Mouse (Mus musculus) v-Abl transformed pro-B cells (cell line): ENCODE results near the gene Kmo.

Experiments
- in situ Hi-C, 2 experiments: fragments of 400-800 bp; cut with MboI; formaldehyde crosslinking; loops; one replicate each; pipeline ENCODE4 v1.15.1; 2025; ENCODE audit not compliant: unreplicated experiment in 2 of 2

Gene Kmo

DNA sequence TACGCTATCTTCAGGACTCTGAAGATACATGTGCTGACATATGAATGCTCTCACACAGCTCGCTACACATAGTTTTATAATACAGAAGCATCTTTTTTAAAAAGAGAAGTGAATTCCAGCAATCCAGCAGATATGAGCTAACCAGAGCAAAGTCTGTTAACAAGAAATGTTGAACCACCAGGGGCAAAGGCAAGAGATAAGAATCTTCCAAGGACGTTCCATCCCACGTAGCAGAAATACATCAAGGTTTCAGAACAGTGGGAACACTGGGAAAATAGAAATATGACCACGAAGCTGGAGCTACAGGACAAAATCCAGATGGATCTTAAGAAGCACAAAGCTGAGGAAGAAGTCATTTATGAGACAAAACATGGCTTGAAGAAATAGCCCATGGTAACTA, 10.2 kb downstream of the Kmo start:
- in situ Hi-C loops: loop anchor here (25.0 kb wide), 4 partner anchors 1082 to 1832 kb away; partner anchors contain the start of genes Cep170 (in 2 of the 2), Sdccag8 (in 2 of the 2) and Akt3 (in 1 of the 2)

DNA sequence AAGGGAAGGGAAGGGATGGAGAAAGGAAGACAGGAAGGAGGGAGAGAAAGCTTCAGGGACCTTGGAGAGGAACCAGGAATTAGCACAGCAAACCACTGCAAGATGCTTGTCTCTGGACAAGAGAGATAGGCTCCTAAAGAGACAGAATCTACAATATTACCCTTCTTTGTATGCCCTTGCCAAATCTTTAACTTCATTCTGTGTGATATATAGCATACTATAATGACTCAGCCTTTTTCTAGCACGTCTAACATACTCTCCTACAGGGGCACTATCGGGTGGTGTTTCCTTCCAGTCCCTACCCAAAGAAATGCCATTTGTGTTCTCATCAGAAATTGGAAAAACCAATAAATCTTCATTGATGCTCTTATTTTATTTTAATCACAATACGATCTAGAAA, 10.9 kb downstream of the Kmo start:
- in situ Hi-C loops: loop anchor here (25.0 kb wide), 4 partner anchors 1081 to 1831 kb away; partner anchors contain the start of genes Cep170 (in 2 of the 2), Sdccag8 (in 2 of the 2) and Akt3 (in 1 of the 2)

DNA sequence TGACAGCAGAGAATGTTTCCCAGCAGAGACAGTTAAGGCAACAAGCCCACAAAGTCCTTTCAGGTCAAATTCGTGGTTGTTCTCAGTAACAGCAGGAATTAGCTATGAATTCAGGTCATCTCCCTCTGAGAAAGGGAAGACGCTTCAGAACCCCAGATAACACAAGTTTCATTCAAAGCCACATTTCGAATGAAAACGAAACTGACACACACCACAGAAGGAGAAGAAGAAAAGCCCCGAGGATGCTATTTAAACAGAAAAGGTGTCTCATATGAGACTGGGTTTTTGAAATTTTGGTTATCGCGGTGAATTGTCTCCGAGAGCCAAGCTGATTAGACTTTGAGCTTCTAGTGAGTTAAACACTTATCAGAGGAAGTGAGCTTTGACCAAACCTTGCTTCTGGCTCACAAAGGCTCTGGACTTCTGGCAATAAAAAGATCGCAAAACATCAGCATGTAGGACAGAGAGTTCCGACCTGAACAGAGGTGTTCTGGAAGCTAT, 11.6 kb downstream of the Kmo start:
- in situ Hi-C loops: loop anchor here (25.0 kb wide), 4 partner anchors 1081 to 1831 kb away; partner anchors contain the start of genes Cep170 (in 2 of the 2), Sdccag8 (in 2 of the 2) and Akt3 (in 1 of the 2)

DNA sequence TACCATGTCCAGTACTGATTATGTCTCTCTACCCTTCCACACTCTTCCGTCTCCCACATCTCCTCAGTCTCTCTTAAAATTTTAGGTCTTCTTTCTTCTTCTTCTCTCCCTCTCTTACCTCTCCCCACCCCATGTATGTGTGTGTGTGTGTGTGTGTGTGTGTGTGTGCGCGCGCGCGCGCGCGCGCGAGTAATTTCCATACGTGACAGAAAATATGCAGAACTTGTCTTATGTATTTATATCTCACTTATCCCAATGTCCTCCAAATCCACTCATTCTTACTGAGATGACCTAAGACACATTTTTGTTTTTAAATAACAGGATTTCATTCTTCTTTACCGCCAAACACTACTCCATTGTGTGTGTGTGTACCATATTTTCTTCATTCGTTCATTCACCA, 12.3 kb downstream of the Kmo start:
- in situ Hi-C loops: loop anchor here (25.0 kb wide), 4 partner anchors 1080 to 1830 kb away; partner anchors contain the start of genes Cep170 (in 2 of the 2), Sdccag8 (in 2 of the 2) and Akt3 (in 1 of the 2)

DNA sequence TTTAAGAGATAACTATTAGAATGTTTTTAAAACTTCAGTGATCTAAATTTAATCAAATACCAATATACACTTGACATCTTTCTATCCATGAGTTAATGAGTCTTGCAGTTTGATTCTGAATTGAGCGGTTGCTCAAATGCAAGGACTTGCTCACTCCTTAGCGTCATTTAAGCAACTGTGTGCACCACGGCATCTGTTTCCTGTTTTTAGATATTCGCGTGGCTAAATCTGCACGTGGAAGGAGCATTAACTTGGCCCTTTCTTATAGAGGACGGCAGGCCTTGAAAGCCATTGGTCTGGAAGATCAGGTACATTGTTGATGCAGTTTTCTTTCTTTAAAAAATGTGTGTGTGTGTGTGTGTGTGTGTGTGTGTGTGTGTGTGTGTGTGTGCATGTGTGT, 17.5 kb downstream of the Kmo start:
- in situ Hi-C loops: loop anchor here (25.0 kb wide), 4 partner anchors 1075 to 1825 kb away; partner anchors contain the start of genes Cep170 (in 2 of the 2), Sdccag8 (in 2 of the 2) and Akt3 (in 1 of the 2)

DNA sequence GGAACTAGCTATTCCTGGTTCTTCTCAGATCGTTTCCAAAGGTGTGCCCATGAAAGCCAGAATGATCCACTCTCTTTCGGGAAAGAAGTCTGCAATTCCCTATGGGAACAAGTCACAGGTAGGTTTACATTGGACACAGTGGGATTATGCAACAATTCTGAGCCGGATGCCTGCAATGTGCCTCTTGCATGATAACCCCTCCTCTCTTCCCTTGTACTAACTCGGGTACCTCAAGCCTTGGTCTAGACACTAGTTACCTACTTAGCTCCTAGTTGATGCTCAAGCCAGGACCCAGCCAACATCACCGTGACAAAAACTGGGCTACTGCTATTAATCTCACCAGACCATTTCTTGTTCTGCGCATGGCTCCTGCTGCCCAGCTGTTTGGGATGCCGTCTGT, 18.9 kb downstream of the Kmo start:
- in situ Hi-C loops: loop anchor here (25.0 kb wide), 4 partner anchors 1073 to 1823 kb away; partner anchors contain the start of genes Cep170 (in 2 of the 2), Sdccag8 (in 2 of the 2) and Akt3 (in 1 of the 2)

DNA sequence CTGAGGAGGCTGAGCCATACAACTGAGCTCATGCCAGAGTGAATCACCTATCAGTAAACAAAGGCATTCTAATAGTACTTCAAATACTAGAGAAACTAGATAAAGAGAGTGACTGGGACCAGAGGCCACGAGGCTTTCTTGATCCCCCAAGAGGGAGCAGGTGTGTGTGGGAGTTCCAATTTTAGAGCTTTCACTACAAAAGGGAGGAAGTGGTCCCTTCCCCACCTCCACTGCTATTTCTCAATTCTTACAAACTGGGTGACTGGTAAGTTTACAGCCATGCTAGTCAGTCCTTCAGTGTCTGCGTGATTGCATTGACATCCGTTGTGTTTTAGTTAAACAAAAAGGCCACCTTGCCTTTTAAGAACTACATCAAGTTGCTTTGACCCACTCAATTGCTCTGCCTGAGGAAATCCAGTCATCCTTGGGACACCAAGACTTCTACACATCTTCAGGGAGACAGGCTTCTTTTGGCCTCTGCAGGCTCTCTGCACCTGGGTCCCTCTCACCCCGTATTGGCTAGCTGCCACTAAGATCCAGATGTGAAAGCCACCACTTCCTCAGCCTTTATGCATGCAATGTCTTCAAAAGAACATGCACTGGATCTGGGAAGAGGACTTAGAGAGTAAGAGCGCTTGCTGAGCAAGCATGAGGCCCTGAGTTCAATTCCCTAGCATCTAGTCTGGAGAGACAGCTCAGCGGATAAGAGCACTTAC, 20.4 kb downstream of the Kmo start:
- in situ Hi-C loops: loop anchor here (25.0 kb wide), 4 partner anchors 1072 to 1822 kb away; partner anchors contain the start of genes Cep170 (in 2 of the 2), Sdccag8 (in 2 of the 2) and Akt3 (in 1 of the 2)

DNA sequence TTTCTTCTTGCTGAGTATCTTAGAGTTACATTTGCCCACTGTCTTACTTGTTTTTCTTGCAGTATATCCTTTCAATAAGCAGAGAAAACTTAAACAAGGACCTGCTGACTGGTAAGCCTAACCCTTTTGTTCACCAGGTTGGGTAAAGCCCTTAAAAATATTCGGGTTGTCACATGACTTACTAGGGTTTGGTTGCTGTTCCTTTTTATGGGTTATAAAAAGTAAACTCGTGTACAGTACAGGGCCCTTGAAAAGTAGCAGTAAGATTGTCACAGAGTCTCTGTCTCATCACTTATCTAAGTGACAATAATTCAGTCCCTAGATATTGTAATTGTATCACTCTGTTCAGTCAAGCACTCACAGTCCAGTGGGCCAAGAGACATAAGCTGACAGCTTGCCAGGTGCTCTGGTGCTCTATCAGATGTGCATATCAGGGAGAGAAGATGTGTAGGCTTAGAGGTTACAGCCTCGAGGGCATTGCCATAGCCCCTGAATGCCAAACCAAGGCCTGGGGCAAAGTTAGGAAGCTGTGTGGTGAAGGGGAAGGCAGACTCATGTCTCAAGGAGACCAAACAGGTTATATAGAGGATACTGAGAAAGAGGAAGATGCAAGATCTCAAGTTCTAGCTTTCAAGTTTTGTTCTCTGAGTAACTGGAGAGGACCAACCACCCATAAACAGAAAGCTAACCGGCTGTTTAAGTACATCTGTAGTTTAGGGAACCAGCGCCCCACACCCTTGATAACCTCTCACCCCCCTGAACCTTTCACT, 23.5 kb downstream of the Kmo start:
- in situ Hi-C loops: loop anchor here (25.0 kb wide), 4 partner anchors 1069 to 1819 kb away; partner anchors contain the start of genes Cep170 (in 2 of the 2), Sdccag8 (in 2 of the 2) and Akt3 (in 1 of the 2)

DNA sequence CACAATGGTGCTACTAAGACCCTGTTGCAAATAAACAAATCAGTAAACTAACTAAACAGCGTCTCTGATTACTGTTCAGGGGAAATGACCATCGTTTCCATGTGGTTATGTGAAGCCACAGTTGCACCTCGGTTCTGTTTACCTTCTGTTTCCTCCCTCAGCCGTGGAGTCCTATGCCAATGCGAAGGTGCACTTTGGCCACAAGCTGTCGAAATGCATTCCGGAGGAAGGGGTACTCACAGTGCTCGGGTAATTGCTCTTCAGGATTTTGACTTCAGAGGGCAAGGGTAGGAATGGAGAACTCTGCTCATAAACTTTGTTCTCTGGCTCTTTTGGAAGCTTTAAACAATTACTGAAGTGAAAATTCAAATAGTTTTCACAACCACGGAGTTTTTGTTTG, 26.8 kb downstream of the Kmo start:
- in situ Hi-C loops: loop anchor here (25.0 kb wide), 4 partner anchors 1065 to 1815 kb away; partner anchors contain the start of genes Cep170 (in 2 of the 2), Sdccag8 (in 2 of the 2) and Akt3 (in 1 of the 2)

DNA sequence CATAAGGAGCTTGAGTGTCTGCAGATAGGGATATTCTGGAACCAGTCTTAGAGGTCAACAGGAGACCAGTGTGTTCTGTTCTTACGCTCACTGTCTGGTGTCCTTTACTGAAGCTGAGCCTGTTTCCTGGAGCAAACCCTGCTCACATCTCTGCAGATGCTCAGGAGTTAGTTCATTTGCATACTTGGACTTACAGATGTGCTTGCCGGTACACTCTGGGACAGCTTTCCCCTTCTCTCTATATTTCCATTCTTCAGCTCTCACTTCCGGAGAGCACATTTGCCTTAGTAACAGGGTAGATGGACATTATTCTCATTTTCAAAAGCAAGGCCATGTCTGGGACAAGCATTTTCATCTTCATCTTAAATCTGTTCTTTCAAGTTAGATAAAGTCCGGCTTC, 28.4 kb downstream of the Kmo start:
- in situ Hi-C loops: loop anchor here (25.0 kb wide), 4 partner anchors 1064 to 1814 kb away; partner anchors contain the start of genes Cep170 (in 2 of the 2), Sdccag8 (in 2 of the 2) and Akt3 (in 1 of the 2)

DNA sequence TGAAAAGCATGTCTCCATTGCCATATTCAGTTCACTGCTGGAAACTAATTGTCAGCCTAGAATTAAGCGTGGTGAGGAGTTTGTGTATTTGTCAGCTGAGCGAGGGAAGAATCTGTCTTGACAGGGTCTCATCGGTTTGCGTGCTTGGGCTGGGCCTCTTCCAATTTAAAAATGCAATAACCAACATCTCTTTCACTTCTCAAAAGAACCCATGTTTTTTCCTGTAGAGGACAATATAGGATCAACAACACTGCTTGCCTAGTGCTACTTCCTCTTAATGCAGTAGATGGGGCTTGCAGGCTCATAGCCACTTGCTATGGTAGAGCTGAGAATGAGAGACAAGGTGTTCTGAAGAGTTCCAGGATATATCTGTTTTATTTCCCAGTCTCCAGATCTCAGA, 39.7 kb downstream of the Kmo start:
- in situ Hi-C loops: no loop called here

DNA sequence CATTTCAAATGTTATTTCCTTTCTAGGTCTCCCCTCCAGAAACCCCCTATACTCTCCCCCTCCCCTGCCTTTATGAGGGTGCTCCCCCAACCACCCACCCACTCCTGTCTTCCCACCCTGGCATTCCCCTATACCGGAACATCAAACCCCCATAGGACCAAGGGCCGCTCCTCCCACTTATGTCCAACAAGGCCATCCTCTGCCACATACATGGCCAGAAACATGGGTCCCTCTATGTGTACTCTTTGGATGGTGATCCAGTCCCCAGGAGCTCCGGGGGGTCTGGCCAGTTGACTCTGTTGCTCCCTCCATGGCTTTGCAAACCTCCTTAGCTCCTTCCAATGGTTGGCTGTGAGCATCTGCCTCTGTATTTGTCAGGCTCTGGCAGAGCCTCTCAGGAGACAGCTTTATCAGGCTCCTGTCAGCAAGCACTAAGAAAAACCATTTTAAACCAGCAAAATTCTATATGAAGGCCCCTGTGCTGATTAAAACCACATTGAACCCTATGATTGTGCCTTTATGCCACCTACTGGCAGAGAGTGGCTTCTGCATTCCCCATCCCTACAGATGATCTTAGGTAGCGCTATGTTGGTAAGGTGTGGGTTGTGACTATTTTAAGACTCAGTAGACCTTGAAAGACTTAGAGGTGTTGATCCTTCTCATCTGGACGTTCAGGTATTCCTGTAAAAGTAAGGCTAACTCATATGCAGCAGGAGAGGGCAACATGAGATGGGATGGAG, 48.7 kb downstream of the Kmo start:
- in situ Hi-C loops: loop anchor here (5.0 kb wide), 1 partner anchor 42 kb away; the partner anchor contains the start of gene Fh1 (in 2 of the 2)

DNA sequence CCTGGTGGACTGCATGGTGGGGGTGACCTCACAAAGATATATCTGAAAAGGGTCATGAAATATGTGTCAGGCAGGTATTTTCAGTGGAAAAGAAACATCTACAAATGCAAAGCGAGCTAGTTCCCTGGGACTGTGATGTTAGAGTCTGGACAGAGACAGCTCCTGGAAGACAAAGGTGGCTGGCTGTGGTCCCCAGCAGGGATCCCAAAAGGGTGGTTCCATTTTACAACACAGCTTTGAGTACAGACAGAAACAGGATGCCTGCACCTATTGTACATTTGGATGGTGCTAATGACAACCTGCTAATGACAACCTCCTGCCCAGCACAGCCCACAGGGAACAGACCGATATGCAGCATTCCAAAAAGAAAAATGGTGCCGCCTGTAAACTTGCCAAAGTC, 49.3 kb downstream of the Kmo start:
- in situ Hi-C loops: loop anchor here (5.0 kb wide), 1 partner anchor 42 kb away; the partner anchor contains the start of gene Fh1 (in 2 of the 2)

DNA sequence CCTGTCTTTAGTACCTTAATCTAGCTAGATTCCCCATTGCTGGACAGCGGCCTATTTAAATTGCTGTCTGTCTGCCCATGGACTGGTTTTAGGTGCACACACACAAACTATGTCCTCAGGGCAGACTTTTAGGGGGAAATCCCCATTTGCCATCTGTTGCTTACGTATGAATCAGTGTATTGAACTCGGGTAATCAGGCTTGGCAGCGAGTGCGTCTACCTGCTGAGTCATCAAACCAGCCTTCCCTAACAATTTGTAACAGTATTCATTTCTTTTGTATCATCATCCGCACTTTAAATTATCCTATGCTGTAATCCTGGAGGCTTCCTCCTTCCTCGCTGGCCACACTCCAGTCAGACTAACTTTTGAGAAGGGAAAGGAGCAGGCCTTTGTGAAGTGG, 49.9 kb downstream of the Kmo start:
- in situ Hi-C loops: loop anchor here (5.0 kb wide), 1 partner anchor 252 kb away; the partner anchor contains the start of gene Gm38100 (in 2 of the 2)

DNA sequence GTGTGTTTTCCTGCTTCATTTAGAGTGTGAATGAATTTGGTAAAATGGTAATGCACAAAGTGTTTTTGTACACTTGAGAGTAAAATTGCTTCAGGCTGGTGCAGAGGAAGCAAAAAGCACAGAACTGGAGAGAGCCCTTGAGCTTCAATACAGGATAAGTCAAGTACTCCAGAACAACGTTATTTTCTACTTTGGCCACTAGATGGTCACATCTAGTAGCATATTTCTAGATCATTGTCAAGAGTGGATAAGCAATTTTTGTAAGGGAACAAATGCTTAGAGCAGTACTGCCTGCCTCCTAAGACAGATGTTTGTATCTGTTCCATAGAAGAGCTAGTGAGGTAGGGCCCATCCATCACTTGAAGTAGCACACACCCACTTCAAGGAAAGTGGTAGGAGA, 51.4 kb downstream of the Kmo start:
- in situ Hi-C loops: loop anchor here (5.0 kb wide), 1 partner anchor 251 kb away; the partner anchor contains the start of gene Gm38100 (in 2 of the 2)

DNA sequence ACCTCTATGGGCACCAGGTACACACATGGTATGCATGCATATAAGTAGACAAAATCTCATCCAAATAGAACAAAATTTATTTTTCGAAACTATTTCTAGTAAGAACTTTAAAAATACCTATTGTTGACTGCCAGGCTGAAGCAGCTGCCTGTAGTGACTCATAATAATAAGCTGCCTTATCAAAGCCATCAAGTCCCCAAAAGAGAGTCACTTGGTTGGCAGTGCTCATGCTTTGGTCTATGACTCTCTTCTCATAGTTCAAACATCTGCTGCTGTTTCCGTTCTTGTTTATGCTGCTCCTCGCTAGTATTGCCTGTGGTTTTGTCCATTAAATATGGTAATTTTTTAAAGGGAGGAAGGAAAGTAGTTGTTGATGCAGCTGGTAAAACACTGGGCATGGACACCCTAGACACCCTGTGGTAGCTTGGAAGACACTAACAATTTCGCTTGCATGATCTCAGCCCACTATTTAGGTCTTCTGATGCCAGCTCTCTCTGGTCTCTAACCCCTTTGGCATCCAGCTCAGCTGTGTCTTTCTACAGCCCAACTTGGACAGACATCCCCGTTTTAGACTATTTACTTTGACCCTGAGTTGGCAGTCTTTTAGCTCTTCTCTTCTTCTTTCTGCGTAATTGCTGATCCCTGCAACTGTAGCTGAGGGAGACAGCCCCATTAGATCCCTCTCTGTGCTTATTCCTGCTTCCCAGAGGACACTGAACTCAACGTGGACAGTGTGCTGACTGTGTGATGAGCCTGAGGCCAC, 53.6 kb downstream of the Kmo start:
- in situ Hi-C loops: loop anchor here (5.0 kb wide), 1 partner anchor 249 kb away; the partner anchor contains the start of gene Gm38100 (in 2 of the 2)

DNA sequence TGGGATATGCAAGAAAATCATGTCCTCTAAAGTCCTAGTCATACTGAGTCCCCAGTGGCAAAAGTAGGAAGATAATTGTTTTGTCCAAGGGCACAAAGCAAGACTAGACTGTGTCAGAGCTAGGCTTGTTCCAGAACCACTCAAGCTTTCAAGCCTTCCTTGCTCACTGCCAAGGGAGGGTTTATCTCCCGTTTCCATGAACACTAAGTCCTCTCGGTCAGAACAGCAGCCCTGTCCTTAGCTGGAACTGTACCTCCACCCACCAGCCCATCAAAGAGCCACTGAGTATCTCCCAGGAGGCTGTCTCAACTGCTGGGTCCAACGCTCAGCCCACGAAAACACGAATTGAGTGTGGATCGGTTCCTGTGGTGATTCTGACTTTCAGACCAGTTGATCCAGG, 54.9 kb downstream of the Kmo start:
- in situ Hi-C loops: no loop called here

DNA sequence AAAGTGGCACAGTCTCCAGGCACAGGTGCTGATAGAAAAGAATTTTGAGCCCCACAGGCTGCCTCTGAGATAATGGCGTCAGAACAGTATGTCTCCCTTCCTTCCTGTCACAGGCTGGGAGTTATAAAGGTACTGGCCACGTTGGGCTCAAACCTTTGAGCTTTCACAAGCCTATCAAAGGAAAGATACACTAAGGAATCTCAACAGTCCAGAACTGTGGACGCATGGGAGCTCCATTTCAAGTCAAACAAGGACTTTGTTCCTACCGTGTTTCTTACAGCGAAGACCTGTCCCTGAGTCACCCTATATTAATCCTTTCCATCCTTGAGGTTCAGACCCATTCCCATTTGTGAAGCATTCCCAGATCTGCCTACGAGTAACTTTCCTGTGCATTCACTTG, 57.3 kb downstream of the Kmo start:
- in situ Hi-C loops: no loop called here

DNA sequence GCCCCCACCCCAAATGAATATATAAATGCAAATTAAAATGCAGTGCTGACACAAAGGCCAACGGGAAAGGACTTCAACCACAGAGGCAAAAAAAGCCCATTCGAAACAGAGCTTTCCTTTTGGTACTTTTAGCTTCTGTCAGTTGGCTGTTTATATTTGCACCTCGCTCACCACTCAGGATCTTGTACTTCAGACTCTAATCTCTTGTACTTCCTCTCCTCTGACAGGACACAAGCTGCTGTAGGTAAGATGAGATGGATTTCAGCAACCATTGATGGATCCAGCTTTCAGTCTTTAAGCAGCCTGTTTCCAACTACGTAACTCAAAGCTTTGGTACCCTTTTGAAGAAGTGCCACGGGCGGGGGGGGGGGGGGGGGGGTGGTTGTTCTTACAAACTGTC, 60.8 kb downstream of the Kmo start:
- in situ Hi-C loops: no loop called here
